Mouse (Mus musculus): ENCODE data around the gene Zbtb34.

DNA sequence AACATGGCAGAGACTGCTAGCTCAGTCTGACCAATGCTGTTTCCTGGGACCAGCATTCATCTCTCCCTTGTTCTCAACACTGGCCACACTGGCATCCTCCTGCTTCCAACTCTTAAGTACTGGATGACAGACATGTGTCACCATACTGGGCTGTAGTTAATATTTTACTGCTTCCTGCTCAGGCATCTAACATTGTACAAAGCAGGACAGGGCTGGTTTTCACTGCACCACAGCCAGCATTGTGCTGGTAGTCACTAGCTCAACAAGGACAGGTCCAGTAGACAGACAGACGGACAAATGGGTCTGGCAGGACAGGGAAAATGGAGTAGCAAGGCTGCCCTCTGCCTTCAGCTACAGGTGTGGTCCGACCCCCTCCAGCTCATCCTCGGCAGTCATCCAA is 70.6 kb downstream of the Zbtb34 start:
- TF ChIP-seq CTCF (IDR thresholded peaks at IDR 0.05; ENCODE audit: borderline replicate concordance, insufficient read depth, low read depth, low read length) (no peak), POLR2A (IDR thresholded peaks at IDR 0.05; ENCODE audit: borderline replicate concordance, insufficient read depth, low read length) (no peak)
